Mouse (Mus musculus) cerebellum, adult 2 months (tissue): ENCODE measurements around the gene Rabl6. TPM values are rescaled to one million over a fixed set of nuclear protein-coding genes. Genes with fewer than 3 reads are reported as not detected.
A peak's percentile ranks its signal among the peaks of the same experiment; 100 is the strongest.

ENCODE experiments used
- DNase-seq, 2 experiments: peaks; one replicate each; pipeline ENCODE4 v3.0.0; 2021
- H3K27ac ChIP-seq: fragments of 200-500 bp; 2 replicates; pipeline ENCODE4 v1.5.1; 2012; ENCODE audit warnings: low read length, control low read depth, inconsistent platforms; ENCODE audit not compliant: insufficient read depth
- H3K27me3 ChIP-seq: fragments of 200-500 bp; 2 replicates; pipeline ENCODE4 v1.6.1; 2012; ENCODE audit warnings: inconsistent platforms, mild to moderate bottlenecking, low read length, moderate library complexity; ENCODE audit not compliant: control insufficient read depth, insufficient read depth
- H3K4me1 ChIP-seq: fragments of 200-500 bp; 2 replicates; pipeline ENCODE4 v1.6.1; 2011; ENCODE audit warnings: low read length; ENCODE audit not compliant: control insufficient read depth, insufficient read depth
- H3K4me3 ChIP-seq: fragments of 200-500 bp; replicated peaks from 2 replicates; pipeline ENCODE3; 2011; ENCODE audit warnings: mild to moderate bottlenecking, low read depth, low read length, control low read depth; ENCODE audit not compliant: insufficient read depth
- CTCF ChIP-seq: fragments of 200-500 bp; IDR thresholded peaks from 2 replicates; pipeline ENCODE4 v1.5.1; 2011; ENCODE audit warnings: low read depth, mild to moderate bottlenecking, control low read depth, low read length, moderate library complexity, borderline replicate concordance; ENCODE audit not compliant: insufficient read depth
- POLR2A ChIP-seq: fragments of 200-500 bp; IDR thresholded peaks from 2 replicates; pipeline ENCODE4 v1.6.1; 2011; ENCODE audit warnings: low read length, control low read depth, borderline replicate concordance; ENCODE audit not compliant: insufficient read depth
- WGBS: fragments of 180-500 bp; shearing (Covaris S2); methylation state at CpG from one replicate; pipeline ENCODE4 v1.1.7; 2018; 5-methylcytosine and 5-hydroxymethylcytosine counted together
- polyA plus RNA-seq: library from polyadenylated mRNA; depleted of rRNA; stranded (reverse); fragments of >200 nt; gene quantifications from 2 replicates; pipeline ENCODE4 v1.2.3, GENCODE M21; 2012

Rabl6 gene
- polyA plus RNA-seq, 1 experiment = 161 TPM

- WGBS = 90% methylated on average over 3 of the region's 3 CpGs
- H3K4me1 ChIP-seq = peaks cover 11% of the 10 kb centered on the region
- TF ChIP-seq POLR2A (no peak), CTCF (no peak)
- no peak within 1 kb of the TSS for H3K4me3 ChIP-seq
- DNase-seq = no peak
- no peak within 1 kb of the TSS for H3K27ac ChIP-seq
- H3K27me3 ChIP-seq = no peaks in the 10 kb centered on the region
These were observed 9.3 kb upstream of the Rabl6 start, which contains the start of gene Ccdc183 for GRCm38 (mm10) chr2:25617578-25617977. Gene Ccdc183, minus strand, starts transcription at chr2:25617678.

GRCm38 (mm10) chr2:25616398-25616797 lies 8.1 kb upstream of the Rabl6 start:
- TF ChIP-seq POLR2A (no peak), CTCF (no peak)
- WGBS = 3% methylated on average over 22 of the region's 22 CpGs
- Histone ChIP-seq H3K4me1 (peaks cover 11% of the 10 kb centered on the region), H3K4me3 (no peak overlapping the region), H3K27ac (no peak overlapping the region), H3K27me3 (no peaks in the 10 kb centered on the region)
- DNase-seq = no peak

GRCm38 (mm10) chr2:25608671-25609070 lies 350 bp upstream of the Rabl6 start:
- Histone ChIP-seq H3K4me1 (no peaks in the 10 kb centered on the region; the same call in 1 of the 2 replicates), H3K4me3 (peak overlapping the region; percentile 95), H3K27ac (peak overlapping the region; percentile 15; the same call in 1 of the 2 replicates), H3K27me3 (no peaks in the 10 kb centered on the region)
- peak in 1 of 2 experiments; percentile 45 for DNase-seq
- TF ChIP-seq CTCF (no peak), POLR2A (no peak)
- WGBS = 63% methylated on average over 10 of the region's 10 CpGs

GRCm38 (mm10) chr2:25602526-25602925 lies 5.8 kb downstream of the Rabl6 start:
- WGBS = 14% methylated on average over 5 of the region's 5 CpGs
- Histone ChIP-seq H3K4me3 (no peak overlapping the region), H3K27me3 (no peaks in the 10 kb centered on the region), H3K4me1 (peaks cover 16% of the 10 kb centered on the region), H3K27ac (peak overlapping the region; percentile 2; the same call in 1 of the 2 replicates)
- DNase-seq = peak; percentile 50 to 55
- TF ChIP-seq POLR2A = no peak
- no peak for TF ChIP-seq CTCF

GRCm38 (mm10) chr2:25600037-25600436 lies 8.3 kb downstream of the Rabl6 start:
- Histone ChIP-seq H3K4me1 (peaks cover 16% of the 10 kb centered on the region), H3K27ac (no peak overlapping the region), H3K4me3 (no peak overlapping the region), H3K27me3 (no peaks in the 10 kb centered on the region)
- WGBS = 49% methylated on average over 2 of the region's 2 CpGs
- no peak for DNase-seq
- TF ChIP-seq CTCF (no peak), POLR2A (no peak)

- TF ChIP-seq POLR2A (no peak), CTCF (no peak)
- H3K4me3 ChIP-seq = no peak overlapping the region
- peaks cover 16% of the 10 kb centered on the region for H3K4me1 ChIP-seq
- H3K27me3 ChIP-seq = no peaks in the 10 kb centered on the region
- 97% methylated on average over 1 of the region's 1 CpGs for WGBS
- DNase-seq = no peak
- no peak overlapping the region for H3K27ac ChIP-seq
These were observed 9.6 kb downstream of the Rabl6 start for GRCm38 (mm10) chr2:25598749-25599148.

GRCm38 (mm10) chr2:25596765-25597510 lies 11.4 kb downstream of the Rabl6 start:
- H3K27ac ChIP-seq = no peak overlapping the region
- H3K27me3 ChIP-seq = no peaks in the 10 kb centered on the region
- no peak overlapping the region for H3K4me3 ChIP-seq
- TF ChIP-seq POLR2A = no peak
- TF ChIP-seq CTCF = no peak
- peaks cover 5% of the 10 kb centered on the region for H3K4me1 ChIP-seq
- no peak for DNase-seq
- 97% methylated on average over 5 of the region's 5 CpGs for WGBS

- no peaks in the 10 kb centered on the region for H3K4me1 ChIP-seq
- no peaks in the 10 kb centered on the region for H3K27me3 ChIP-seq
- DNase-seq = peak; percentile 49 to 50
- no peak overlapping the region for H3K4me3 ChIP-seq
- 57% methylated on average over 2 of the region's 2 CpGs for WGBS
- TF ChIP-seq CTCF = peak; percentile 65; the same call in 1 of the 2 replicates
- TF ChIP-seq POLR2A = no peak
- no peak overlapping the region for H3K27ac ChIP-seq
These were observed 16.5 kb downstream of the Rabl6 start for GRCm38 (mm10) chr2:25591863-25592262.
